Mouse (Mus musculus) limb, embryonic 15.5 days (tissue): Measurements from ENCODE around the gene Ctnna2. TPM values are rescaled to one million over a fixed set of nuclear protein-coding genes. Genes with fewer than 3 reads are reported as not detected.
A peak's percentile ranks its signal among the peaks of the same experiment; 100 is the strongest.

Source experiments
- ATAC-seq: fragments of 200-750 bp; cut with Nextera tagmentation; 2 replicates; pipeline ENCODE4 v1.8.0; 2017; ENCODE audit warnings: low read depth, moderate TSS enrichment; ENCODE audit not compliant: insufficient number of reproducible peaks, low FRiP score, low TSS enrichment
- H3K27ac ChIP-seq: fragments of 300-500 bp; sonication (generic); 2 replicates; pipeline ENCODE4 v1.5.1; 2015; ENCODE audit warnings: moderate library complexity, mild to moderate bottlenecking, inconsistent platforms
- H3K27me3 ChIP-seq: fragments of 300-500 bp; sonication (generic); 2 replicates; pipeline ENCODE4 v1.6.1; 2015; ENCODE audit warnings: inconsistent platforms
- H3K36me3 ChIP-seq: fragments of 300-500 bp; sonication (generic); 2 replicates; pipeline ENCODE4 v1.6.1; 2015; ENCODE audit warnings: inconsistent platforms
- H3K4me1 ChIP-seq: fragments of 300-500 bp; sonication (generic); 2 replicates; pipeline ENCODE4 v1.6.1; 2015; ENCODE audit warnings: inconsistent platforms
- H3K4me2 ChIP-seq: fragments of 300-500 bp; sonication (generic); 2 replicates; pipeline ENCODE4 v1.6.1; 2015; ENCODE audit warnings: mild to moderate bottlenecking, inconsistent platforms
- H3K4me3 ChIP-seq: fragments of 300-500 bp; sonication (generic); 2 replicates; pipeline ENCODE4 v1.5.1; 2015; ENCODE audit warnings: mild to moderate bottlenecking, inconsistent platforms
- H3K9ac ChIP-seq: fragments of 300-500 bp; sonication (generic); 2 replicates; pipeline ENCODE4 v1.6.1; 2015; ENCODE audit warnings: inconsistent platforms
- H3K9me3 ChIP-seq: fragments of 300-500 bp; sonication (generic); 2 replicates; pipeline ENCODE4 v1.6.1; 2016; ENCODE audit warnings: inconsistent platforms
- WGBS: fragments of 180-500 bp; shearing (Covaris S2); methylation state at CpG from one replicate; pipeline ENCODE4 v1.1.7; 2015; 5-methylcytosine and 5-hydroxymethylcytosine counted together
- polyA plus RNA-seq: library from polyadenylated mRNA; unstranded; fragments of >200 nt; fragmentation: Nextera tagmentation; extraction: Ambion mirVana; gene quantifications from 2 replicates; pipeline ENCODE4 v1.2.1, GENCODE M21; 2015

Ctnna2 gene
- 0.76 and 1.2 TPM in 2 replicates for polyA plus RNA-seq

DNA sequence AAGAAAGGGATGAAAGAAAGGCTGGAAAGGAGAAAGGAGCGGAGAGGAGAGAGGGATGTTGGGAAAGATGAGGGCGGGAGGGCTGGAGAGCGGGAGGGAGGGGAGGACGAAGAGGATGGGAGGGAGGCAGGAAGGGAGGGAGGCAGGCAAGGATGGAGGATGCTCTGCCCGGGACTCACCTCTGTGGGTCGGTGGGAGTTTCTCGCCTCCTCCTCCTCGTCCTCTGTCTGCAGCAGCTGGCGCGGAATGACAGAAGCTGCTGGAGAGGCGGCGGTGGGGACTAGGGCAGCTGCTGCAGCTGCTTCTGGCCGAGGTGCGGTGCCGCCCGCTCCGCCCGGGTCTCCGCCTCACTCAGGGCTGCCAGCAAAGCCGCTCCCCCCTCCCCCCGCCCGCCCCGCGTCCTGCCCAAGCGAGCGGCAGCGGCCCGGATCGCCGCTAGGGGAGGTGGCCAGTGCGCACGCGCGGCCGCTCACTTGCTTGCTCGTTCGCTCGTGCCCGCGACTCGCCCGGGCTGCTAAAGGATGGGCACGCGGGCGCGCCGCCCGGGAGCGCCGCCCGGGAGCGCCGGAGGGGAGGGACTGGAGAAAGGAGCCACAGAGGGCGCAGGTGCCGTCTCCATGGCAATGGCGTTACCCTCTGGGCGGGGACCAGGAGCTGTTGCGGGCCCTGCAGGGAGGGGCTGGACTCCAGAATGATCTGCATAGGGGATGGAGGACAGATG lies at the start of gene Ctnna2:
Gene Ctnna2 (minus strand): TSS at position 459 of the 721 bp plus-strand sequence.
- Histone ChIP-seq H3K36me3 (no peaks in the 10 kb centered on the region), H3K9ac (no peak within 1 kb of the TSS), H3K27me3 (0 out of 2 replicates have a peak, but pooled peaks cover 9% of the 10 kb centered on the region), H3K4me1 (peaks cover 11% of the 10 kb centered on the region), H3K9me3 (no peaks in the 10 kb centered on the region), H3K27ac (no peak within 1 kb of the TSS), H3K4me3 (peak within 1 kb of the TSS; percentile 46), H3K4me2 (peak within 1 kb of the TSS; percentile 92)
- peak; percentile 82 for ATAC-seq
- under 1% methylated on average over 43 of the region's 58 CpGs for WGBS

- H3K36me3 ChIP-seq, result no peaks in the 10 kb centered on the region
- no peaks in the 10 kb centered on the region for H3K9me3 ChIP-seq
- H3K27me3 ChIP-seq, result 0 out of 2 replicates have a peak, but pooled peaks cover 9% of the 10 kb centered on the region
- peak overlapping the region; percentile 46; the same call in 1 of the 2 replicates for H3K4me3 ChIP-seq
- ATAC-seq, result no peak
- H3K27ac ChIP-seq, result no peak overlapping the region
- H3K4me1 ChIP-seq, result peaks cover 11% of the 10 kb centered on the region
- H3K9ac ChIP-seq, result no peak overlapping the region
- peak overlapping the region; percentile 92; the same call in 1 of the 2 replicates for H3K4me2 ChIP-seq
- WGBS, result 13% methylated on average over 15 of the region's 15 CpGs
Measured at GRCm38 (mm10) chr6:77980137-77981052, 896 bp upstream of the Ctnna2 start.

- Histone ChIP-seq H3K9ac (no peak overlapping the region), H3K36me3 (no peaks in the 10 kb centered on the region), H3K4me3 (peak overlapping the region; percentile 46), H3K4me2 (peak overlapping the region; percentile 92), H3K27ac (no peak overlapping the region), H3K27me3 (0 out of 2 replicates have a peak, but pooled peaks cover 9% of the 10 kb centered on the region), H3K4me1 (peaks cover 11% of the 10 kb centered on the region), H3K9me3 (no peaks in the 10 kb centered on the region)
- WGBS, result 18% methylated on average over 10 of the region's 10 CpGs
- ATAC-seq, result no peak
Measured at GRCm38 (mm10) chr6:77978476-77979240, 841 bp downstream of the Ctnna2 start.

DNA sequence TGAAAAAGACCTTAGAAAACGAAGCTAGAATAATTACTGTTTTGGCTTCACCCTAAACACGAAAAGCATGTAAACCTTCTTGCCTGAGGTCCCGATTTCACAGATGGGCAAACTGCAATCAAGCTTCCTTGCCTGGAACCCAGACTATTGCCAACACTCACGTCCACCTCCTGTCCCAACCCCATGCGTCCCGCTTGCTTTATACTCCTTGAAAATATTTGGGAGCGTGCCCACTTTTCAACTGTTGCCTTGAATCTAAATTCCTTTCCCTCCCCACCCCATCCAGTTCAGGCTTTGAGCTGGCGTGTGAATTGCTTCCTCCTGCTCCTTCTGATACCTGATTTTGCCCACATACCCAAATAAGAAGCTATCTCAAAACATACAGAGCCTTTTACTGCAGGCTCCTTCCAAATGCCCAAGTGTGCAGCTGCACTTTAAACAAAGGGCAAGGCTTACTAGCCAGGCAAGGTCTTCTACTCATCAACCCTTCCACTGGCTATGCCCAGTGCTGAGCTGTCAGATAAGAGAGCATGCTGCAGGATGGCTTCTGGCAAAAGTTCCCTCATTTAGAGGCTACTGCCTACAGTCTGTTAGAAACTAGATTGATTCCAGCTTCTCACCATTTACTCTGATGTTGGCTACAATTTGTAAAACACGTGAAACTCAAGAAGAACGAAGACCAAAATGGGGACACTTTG lies 8.8 kb downstream of the Ctnna2 start:
- no peak for ATAC-seq
- Histone ChIP-seq H3K27me3 (no peaks in the 10 kb centered on the region), H3K4me3 (no peak overlapping the region), H3K4me2 (no peak overlapping the region), H3K36me3 (no peaks in the 10 kb centered on the region), H3K27ac (no peak overlapping the region), H3K9ac (no peak overlapping the region), H3K4me1 (no peaks in the 10 kb centered on the region), H3K9me3 (no peaks in the 10 kb centered on the region)
- 57% methylated on average over 10 of the region's 10 CpGs for WGBS

GRCm38 (mm10) chr6:77969774-77970173 lies 9.7 kb downstream of the Ctnna2 start:
- no peak overlapping the region for H3K9ac ChIP-seq
- no peaks in the 10 kb centered on the region for H3K4me1 ChIP-seq
- H3K36me3 ChIP-seq, result no peaks in the 10 kb centered on the region
- H3K9me3 ChIP-seq, result no peaks in the 10 kb centered on the region
- H3K27me3 ChIP-seq, result no peaks in the 10 kb centered on the region
- ATAC-seq, result no peak
- H3K27ac ChIP-seq, result no peak overlapping the region
- no peak overlapping the region for H3K4me3 ChIP-seq
- no peak overlapping the region for H3K4me2 ChIP-seq
- 74% methylated on average over 4 of the region's 4 CpGs for WGBS

GRCm38 (mm10) chr6:77962011-77962410 lies 17.5 kb downstream of the Ctnna2 start:
- 73% methylated on average over 1 of the region's 1 CpGs for WGBS
- Histone ChIP-seq H3K27ac (no peak overlapping the region), H3K9ac (no peak overlapping the region), H3K36me3 (no peaks in the 10 kb centered on the region), H3K4me3 (no peak overlapping the region), H3K4me1 (no peaks in the 10 kb centered on the region), H3K27me3 (no peaks in the 10 kb centered on the region), H3K9me3 (no peaks in the 10 kb centered on the region), H3K4me2 (no peak overlapping the region)
- ATAC-seq, result no peak

DNA sequence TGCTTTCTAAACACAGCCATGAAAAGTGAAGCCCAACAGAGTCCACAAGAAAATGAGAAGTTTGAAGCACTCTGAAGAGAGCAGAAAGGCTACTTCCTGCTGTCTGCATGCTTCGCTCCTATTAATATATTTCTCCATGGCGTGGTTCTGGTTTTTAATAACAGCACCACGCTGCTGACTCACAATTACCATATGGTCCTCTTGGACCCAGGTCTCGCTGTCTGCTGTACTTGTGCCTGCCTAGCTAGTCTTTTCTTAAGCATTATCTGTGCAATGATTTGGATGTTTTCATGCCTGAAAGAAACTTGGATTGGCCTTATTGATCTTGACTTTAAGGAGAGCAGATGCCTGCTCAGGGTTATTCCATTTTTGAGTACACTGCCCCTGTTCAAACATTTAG lies 28.2 kb downstream of the Ctnna2 start:
- no peaks in the 10 kb centered on the region for H3K9me3 ChIP-seq
- no peaks in the 10 kb centered on the region for H3K27me3 ChIP-seq
- H3K27ac ChIP-seq, result no peak overlapping the region
- H3K4me2 ChIP-seq, result no peak overlapping the region
- ATAC-seq, result no peak
- H3K36me3 ChIP-seq, result no peaks in the 10 kb centered on the region
- WGBS, result 77% methylated on average over 4 of the region's 4 CpGs
- H3K4me3 ChIP-seq, result no peak overlapping the region
- H3K4me1 ChIP-seq, result no peaks in the 10 kb centered on the region
- no peak overlapping the region for H3K9ac ChIP-seq

GRCm38 (mm10) chr6:77950690-77951089 lies 28.8 kb downstream of the Ctnna2 start:
- Histone ChIP-seq H3K4me2 (no peak overlapping the region), H3K9ac (no peak overlapping the region), H3K9me3 (no peaks in the 10 kb centered on the region), H3K4me1 (no peaks in the 10 kb centered on the region), H3K36me3 (no peaks in the 10 kb centered on the region), H3K27ac (no peak overlapping the region), H3K4me3 (no peak overlapping the region), H3K27me3 (no peaks in the 10 kb centered on the region)
- no peak for ATAC-seq
- WGBS, result 91% methylated on average over 2 of the region's 2 CpGs

- no peak overlapping the region for H3K27ac ChIP-seq
- no peaks in the 10 kb centered on the region for H3K4me1 ChIP-seq
- WGBS, result 58% methylated on average over 3 of the region's 3 CpGs
- ATAC-seq, result no peak
- H3K4me3 ChIP-seq, result no peak overlapping the region
- H3K27me3 ChIP-seq, result no peaks in the 10 kb centered on the region
- H3K4me2 ChIP-seq, result no peak overlapping the region
- no peak overlapping the region for H3K9ac ChIP-seq
- H3K36me3 ChIP-seq, result no peaks in the 10 kb centered on the region
- H3K9me3 ChIP-seq, result no peaks in the 10 kb centered on the region
Measured at GRCm38 (mm10) chr6:77929375-77929774, 50.1 kb downstream of the Ctnna2 start.

DNA sequence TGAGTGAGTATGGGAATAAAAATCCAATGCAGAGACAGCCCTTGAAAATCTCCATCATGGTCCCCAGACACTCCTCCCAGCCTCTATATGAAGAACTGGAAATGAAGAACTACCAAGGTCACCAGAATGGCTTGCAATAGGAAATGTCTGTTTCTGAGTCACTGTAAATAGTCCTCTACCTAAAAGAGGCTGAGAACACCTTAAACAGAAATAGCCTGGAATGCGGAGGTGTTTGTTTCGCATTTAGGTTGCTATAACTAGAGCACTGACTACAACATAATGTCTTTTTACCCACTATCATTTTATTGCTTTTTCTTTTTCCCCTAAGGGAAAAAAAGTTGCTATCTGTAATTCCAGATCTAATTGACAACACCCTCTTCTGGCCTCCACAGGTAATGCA lies 106.3 kb downstream of the Ctnna2 start:
- no peaks in the 10 kb centered on the region for H3K9me3 ChIP-seq
- H3K27ac ChIP-seq, result no peak overlapping the region
- no peak overlapping the region for H3K4me2 ChIP-seq
- no peak overlapping the region for H3K9ac ChIP-seq
- no peaks in the 10 kb centered on the region for H3K36me3 ChIP-seq
- H3K4me3 ChIP-seq, result no peak overlapping the region
- no peak for ATAC-seq
- H3K4me1 ChIP-seq, result no peaks in the 10 kb centered on the region
- H3K27me3 ChIP-seq, result no peaks in the 10 kb centered on the region
- WGBS, result 94% methylated on average over 2 of the region's 2 CpGs

GRCm38 (mm10) chr6:77869313-77869712 lies 110.2 kb downstream of the Ctnna2 start:
- Histone ChIP-seq H3K4me3 (no peak overlapping the region), H3K4me2 (no peak overlapping the region), H3K27ac (no peak overlapping the region), H3K9ac (no peak overlapping the region), H3K36me3 (no peaks in the 10 kb centered on the region), H3K4me1 (no peaks in the 10 kb centered on the region), H3K9me3 (no peaks in the 10 kb centered on the region), H3K27me3 (no peaks in the 10 kb centered on the region)
- no peak for ATAC-seq
- 9% methylated on average over 2 of the region's 2 CpGs for WGBS
